Mouse (Mus musculus) adrenal gland, adult (tissue): ENCODE measurements at regions not wholly inside any gene's neighbourhood (a gene's known extent, or its start where the extent isn't known, plus 50 kb on each side); places are given as distances from the start of the nearest gene placed in this dataset.
"Not testable (repeated sequence)": the region's sequence is repeated elsewhere in the genome, so short reads cannot be mapped to it uniquely, and the experiment has no call there.

Experiments used
- DNase-seq, 2 experiments: peaks; one replicate each; pipeline ENCODE4 v3.0.0; 2022 to 2023; ENCODE audit warnings: low spot score in 1 of 2; ENCODE audit not compliant: inconsistent age in 2 of 2

DNA sequence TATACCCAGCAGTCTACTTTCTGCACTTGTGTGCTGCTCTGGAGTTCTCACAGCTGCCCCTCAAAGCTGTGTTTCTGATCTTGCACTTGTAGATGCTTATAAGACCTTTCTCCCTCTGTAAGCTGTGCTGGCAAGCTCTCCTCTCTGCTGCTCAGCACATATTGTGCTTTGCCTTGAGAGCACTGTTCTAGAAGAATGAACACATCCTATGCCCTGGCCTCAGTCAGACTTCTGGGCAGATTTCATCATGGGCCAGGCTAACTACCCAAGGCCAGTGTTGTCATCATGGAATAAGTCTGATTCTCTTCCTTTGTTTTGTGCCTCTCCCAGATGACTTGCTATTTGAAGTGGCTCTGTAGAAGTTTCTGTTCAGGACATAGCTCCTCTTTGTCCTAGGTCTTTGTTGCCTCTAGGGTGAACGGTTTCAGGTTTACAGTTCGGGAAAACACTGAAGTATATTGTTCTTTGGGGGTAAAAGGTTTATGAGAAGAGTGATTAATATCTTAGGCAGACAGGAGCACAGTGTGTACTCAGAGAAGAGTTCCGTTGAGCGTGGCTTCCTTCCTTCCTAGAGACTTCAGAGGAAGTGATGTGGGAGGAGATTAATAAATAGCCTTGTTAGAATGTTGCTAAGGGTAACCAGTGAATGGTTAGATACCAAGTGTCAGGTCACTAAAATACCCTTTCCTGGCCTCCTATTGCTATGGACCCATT, 70.8 kb downstream of the Pcdh18 start:
- DNase-seq, result peak; percentile 25 to 46

DNA sequence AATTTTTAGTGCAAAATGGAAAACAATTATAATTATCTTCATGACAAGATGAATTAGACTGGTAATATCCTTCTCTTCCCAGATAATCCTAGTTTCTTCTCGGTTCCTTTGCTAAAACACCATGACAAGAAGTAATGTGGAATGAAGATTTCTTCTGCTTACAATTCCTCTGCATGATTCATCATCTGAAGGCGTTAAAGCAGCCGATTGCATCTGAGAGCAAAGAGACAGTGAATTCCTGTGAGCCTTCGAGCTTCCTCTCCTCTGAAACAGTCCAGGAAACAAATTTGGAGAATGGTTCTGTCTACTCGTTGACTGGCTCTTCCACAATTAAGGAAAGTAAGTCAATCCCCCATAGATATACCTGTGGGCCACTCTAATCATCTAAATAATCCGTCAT, 82.2 kb downstream of the Pcdh18 start:
- DNase-seq, result no peak

DNA sequence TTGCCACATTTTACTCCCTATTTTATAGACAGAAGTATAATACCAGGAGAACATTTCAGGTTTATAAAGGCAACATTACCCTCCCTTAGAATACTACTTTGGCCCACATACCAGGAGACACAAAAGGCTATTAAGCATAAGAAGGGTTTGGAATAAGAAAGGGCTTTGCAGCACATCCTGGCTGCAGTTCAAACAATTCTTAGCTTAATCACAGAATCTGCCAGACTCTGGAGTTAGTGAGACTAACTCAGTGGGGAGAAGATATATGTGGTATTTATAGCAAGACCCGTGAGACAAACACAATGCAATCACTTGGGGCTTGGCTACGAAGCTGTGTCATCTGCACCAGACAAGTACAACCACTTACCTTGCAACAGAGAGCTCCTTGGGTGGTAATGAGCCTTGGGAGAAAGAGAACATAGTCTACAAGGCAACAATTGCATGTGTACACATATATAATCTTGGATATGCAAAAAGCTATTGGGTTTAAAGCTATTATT, 84.4 kb downstream of the Pcdh18 start:
- no peak for DNase-seq

DNA sequence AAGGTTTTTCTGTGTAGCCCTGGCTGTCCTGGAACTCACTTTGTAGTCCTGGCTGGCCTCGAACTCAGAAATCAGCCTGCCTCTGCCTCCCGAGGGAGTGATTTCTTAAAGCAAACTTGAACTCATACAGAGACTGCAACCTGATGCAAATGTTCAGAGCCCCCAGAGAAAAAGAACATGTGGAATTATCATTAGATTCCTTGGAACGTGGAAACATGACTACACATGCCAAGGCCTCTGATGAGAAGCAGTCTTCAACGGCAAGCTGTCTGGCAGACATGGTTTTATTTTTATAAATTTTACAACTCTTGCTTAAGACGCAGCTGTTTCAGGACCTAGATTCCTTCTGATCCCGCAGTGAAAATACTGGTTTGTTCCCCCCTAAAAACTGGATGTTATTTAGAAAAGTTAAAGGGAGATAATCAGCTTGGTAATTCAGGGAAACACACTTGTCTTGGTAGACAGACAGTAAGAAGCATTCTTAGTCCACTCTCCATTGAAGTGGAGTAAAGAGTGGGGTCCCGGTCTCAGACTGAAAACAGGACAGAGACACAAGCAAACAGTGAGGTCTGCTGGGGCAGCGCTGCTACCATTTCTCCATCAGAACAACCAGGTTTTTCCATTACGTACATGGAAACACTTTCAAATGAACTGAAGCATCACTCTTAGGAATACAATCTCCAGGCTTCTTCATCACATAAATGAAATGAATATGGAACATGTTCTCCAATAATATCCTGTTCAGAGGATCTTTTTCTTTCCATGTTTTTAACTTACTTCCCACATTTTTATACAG, 89.4 kb downstream of the Pcdh18 start:
- DNase-seq, result no peak

DNA sequence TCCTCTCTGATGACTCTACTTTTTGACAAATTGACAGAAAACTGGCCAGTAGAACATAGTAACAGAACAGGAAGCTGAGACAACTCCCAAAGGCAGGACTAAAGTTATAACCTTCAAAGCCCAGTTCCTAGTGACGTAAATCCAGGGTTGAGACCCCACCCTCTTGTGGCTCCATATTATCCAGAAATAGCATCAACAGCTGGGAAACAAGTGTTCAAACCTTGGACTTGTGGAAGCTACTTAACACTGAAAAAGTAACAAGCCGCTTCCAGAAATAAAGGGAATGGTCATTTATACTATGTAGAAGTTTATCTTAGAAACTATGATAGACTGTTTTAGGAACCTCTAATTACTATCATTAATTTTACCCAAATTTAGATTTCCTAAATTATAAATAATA, 90.6 kb downstream of the Pcdh18 start:
- DNase-seq, result no peak

DNA sequence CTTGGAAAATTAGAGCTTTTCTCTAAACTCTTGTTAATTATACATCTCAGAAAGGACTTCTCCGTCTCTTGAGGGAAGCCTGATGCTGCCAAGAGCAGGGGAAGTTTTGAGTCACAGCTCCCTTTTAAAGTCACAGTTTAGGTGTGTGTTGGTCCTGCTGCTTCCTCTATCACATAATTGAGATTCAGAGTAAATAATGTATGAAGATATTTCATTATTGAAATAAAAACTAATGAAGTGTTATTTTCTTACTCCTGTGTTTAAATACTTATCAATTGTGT, 108.3 kb downstream of the Pcdh18 start:
- no peak for DNase-seq

DNA sequence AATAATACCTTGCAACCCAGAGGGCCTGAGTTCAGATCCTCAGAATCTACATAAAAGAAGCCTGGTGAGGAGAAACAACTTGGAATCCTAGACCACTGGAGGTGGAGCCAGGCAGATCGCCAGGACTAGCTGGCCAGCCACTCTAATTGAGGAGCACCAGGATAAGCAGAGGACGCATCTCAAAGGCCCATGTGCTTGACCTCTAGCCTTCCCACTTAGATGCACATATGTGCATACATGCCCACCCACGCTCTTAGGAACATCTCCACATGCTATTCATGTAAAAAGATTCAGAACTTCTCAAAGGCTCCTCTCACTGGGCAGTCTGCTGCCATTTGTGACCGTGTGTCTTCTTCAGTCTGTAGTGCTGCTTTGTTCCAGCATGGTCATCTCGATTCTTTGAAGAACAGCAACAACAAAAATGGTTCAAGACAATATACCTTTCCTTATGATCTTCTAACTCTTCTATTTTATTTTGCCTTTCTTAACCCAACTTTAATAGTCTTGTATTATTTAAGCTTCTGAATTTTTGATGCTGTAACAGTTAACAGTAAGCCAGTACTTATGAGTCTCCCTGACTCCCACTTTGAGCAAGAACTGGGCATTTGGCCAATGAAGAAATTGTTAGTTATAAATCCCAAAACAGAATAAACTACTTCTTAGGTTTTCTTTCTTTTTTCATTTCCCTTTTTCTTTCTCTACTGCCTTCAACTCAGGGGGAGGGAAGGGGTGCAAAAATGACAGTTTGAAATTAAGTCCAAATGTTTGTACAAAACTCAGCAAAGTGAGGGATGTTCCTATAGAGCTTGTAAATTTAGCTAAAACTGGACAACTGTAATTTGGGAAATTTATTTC, 108.9 kb downstream of the Pcdh18 start:
- DNase-seq, result no peak

DNA sequence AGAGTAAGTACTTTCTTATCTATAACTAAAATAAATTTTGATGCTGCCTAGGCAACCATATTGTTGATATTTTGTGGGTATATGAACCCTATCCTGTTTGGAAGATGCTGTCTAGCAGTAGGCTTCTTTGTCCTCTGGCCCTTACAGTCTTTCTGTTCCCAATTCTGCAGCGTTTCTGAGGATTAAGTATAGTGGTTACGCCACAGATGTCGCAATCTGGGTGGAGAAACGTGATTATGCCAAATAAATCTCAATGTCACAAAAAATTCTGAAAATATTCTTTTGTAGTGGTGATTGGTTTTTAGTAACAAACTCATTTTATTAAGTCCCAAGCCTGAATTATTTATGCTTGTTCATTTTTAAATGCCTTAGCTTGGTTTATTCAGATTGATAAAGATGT, 112.1 kb downstream of the Pcdh18 start:
- no peak for DNase-seq

DNA sequence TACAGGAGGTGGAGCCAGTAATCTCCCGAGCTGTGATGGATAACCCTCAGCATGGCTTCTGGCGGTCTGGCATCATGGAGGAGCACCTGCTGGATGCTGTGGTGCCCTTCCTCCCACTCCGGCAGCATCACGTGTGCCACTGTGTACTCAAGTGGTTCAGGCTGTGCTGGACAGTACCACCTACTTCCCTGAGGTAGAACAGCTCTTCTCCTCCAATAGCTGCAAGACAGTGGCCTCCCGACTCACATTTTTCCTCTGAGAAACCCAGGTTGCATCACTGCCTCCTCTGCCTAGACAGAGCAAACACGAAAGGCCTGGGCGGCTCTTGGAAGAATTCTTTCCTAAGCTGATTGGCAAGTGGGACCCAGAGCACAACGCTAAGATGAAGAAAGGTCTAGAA, 113.3 kb downstream of the Pcdh18 start:
- DNase-seq, result no peak

DNA sequence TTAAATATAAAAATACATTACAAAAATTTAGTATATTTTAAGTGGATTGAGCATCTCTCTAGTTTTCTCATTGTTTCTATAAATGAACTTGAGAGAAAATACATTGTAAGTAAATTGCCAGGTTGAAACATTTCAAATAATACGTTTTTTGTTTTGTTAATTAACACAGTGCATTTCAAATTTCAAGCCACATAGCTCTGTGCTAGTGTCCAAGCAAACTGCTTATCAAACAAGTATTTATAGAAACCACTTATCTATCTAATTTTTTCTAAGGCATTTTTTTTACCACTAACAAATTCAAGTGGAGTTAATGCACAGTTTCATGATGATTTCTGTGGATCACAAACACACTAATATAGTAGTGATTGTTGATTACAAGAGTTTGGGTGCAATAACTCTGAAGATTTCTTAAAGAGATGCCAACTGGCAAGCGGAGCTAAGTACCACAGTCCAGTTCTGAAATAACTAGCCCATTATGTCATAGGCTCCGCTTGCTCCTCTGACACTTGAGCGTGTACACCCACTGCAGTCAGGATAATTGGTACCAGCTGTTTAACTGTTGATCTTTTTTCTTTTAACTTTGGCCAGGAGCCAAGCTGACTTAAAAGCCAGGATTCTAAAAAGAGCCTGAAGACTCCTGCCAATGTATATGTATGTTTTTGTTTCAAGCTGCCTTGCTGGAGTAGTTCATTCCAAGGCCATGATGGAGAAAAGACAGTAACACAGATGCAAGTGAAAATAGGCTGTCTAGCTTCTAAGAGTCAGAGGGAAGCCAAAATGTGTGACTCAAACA, 115.0 kb downstream of the Pcdh18 start:
- peak in 1 of 2 experiments; percentile 32 for DNase-seq

DNA sequence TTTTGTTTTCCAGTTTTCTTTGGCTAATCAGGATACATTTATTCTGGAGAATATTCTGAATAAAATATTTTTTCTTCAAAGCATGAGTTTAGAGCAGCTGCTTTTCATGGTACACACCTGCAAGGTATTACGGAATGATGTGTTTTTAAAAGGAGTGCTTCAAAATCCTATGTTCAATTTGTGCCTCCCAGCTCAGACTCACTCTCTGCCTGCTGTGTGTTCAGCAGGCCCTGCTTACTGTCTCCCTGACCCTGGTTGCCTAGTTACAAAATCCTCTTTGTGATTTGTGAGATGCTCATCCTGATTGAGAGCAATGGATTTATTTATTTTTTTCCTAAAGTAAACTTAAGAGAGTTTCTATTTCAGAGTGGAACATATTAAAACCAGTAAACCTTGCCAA, 115.7 kb downstream of the Pcdh18 start:
- DNase-seq, result no peak

DNA sequence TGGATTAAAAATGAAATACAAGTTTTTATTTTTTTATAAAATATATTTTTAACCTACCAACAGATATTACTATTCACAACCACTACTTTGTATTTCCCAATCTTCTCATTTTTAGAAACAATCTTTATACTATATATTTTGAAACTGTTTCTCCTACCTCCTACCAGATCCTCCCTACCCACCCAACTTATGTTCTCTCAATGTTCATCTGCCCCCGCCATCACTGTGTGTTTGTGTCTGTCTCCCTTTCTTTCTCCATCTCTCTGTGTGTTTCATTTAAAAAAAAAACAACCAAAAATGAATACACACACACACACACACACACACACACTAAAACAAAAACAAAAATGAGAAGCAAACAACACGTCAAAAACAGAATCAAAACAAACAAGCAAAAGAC, 118.5 kb downstream of the Pcdh18 start:
- no peak for DNase-seq

DNA sequence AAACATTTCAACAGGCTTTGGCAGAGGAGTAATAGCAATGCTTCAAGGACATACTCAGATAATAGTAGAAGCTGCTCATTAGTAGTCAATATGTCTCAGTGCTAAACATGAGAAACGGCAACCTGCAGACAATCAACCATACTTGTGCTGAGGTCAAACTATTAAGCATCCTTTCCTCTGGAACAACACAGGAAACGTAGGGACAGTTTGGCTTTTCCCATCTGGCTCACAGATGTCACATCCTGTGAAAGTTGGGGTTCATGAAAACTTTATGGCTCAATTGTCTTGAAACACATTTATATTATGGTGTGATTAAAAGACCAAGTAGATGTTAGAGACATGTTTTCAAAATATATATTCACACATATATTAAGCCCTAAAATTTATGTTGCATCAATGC, 120.4 kb downstream of the Pcdh18 start:
- DNase-seq, result no peak

DNA sequence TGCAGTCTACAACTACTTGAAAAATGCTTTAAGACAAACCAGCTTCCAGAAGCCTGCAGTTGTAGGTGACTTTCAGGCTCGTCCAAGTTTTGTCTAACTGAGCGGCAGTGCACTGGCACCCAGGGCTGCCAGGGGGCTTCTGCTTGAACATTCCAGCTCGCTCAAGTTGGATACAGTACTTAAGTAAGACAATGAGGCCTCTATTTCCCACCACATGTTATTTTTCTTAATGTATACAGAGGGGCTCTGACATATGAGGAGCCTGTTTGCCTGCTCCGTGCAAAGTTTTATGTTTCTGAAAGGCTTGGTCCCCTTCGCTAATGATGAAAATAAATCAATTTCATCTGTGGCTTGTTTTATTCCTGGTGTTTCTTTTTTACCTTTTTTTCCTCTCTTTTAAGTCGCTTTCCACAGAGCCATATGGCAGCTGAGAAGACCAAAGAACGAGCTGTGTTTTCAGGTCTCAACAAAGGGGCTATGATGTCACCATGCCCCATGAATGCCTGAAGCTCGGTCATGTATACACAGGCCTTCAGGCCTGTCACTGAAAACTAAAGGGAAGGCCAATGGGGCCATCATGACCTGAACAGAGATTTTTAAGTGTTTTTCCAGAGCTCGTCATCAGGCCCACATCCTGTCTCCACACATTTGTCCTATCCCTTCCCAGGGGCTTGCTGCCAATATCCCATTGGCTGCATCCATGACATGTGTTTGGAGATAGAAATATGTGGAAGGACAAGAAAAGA, 164.2 kb downstream of the Pcdh18 start:
- DNase-seq, result no peak

DNA sequence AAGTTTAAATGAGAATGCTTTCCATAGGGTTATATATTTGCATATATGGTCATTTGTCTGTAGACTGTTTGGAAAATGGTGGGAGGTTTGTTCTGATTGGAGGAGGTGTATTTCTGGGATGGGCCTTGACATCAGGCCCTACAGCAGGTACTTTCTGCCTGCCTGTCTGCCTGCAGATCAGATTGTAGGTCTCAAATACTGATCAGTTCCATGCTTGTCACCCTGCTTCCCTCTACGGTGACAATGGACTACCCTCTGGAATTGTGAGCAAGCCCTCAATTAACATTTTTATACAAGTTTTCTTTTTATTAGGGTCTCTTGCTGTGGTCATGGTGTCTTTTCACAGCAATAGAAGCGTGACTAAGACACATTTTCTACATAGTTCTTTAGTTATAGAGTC, 166.9 kb downstream of the Pcdh18 start:
- DNase-seq, result no peak

DNA sequence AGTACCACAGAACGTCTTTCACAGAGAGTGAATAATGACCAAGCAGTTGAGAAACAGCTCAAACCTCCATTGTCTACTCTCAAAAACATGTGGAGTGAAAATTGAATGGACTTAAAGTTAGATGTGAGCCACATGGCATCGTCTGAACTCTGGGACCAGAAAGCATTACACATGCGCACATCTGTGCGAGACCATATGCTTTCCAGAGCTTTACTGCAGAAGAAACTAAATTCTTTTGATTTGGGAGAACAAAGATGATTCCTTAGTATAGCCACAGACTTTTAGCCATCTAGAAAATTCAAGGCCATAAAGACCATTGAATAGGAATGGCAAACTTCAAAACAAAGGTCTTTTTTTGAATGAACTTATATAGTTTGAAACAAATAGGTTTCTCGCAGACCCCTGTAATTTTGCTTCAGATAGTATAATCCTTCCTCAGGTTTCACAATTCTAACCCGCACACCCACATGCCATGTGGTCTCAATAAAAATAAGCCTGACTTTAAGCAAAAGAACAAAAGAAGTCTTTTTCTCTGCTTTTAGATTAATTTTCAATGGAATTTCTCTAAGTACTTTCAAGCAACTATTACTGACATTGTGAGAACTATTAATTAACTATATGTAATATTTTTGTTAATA, 170.5 kb downstream of the Pcdh18 start:
- DNase-seq, result no peak

DNA sequence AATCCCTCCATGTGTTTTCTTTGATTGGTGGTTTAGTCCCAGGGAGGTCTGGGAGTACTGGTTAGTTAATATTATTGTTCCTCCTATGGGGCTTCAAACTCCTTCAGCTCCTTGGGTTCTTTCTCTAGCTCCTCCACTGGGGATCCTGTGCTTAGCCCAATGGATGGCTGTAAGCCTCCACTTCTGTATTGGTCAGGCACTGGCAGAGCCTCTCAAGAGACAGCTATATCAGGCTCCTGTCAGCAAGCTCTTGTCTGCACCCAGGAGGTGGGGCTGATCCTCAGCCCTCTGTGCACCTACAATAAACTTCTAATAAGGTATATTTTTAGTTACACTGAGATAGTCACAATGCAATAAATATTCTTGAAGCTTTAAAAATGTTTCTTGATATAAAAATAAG, 171.2 kb downstream of the Pcdh18 start:
- not testable (repeated sequence) for DNase-seq

DNA sequence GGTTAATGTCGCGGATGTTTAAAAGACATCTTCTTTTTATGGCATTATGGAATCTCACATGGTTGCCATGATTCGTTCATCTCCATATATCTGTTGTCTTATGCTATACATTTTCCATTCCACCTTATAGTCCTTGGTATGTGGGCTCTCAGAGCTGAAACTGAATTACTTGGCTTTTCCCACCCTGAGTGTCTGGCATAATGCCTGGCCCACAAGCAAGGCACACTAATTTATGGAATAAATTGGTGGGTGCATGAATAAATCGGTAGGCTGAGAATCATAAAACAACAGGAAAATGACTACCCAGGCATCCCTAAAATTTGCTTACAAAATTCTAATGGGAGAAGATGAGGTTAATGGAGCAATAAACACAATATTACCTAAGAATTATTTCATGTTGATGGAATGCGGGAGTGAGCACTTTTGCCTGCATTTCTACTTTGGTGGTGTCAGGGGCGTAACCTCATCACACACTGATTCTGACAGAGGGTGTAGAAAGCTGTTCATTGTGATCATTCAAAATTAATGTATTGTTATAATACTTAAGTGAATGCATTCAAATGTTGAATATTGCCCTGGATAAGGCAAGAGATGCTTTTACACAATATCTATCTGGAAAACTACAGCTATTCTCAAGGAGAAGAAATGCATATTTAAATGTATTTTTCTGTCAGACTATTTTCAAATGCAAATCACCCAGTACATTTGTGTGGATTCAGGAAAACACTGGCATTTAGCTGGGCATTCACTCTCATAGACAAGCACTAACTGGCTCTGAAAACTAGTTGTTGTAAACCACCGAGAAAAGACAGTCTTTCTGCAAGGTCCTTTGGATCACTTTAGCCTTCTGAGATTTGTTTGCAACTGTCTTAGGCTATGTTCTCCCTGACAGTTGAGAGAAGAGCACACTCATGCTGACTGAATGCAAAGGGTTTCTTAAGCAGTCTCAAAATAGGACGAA, 190.1 kb downstream of the Pcdh18 start:
- no peak for DNase-seq

DNA sequence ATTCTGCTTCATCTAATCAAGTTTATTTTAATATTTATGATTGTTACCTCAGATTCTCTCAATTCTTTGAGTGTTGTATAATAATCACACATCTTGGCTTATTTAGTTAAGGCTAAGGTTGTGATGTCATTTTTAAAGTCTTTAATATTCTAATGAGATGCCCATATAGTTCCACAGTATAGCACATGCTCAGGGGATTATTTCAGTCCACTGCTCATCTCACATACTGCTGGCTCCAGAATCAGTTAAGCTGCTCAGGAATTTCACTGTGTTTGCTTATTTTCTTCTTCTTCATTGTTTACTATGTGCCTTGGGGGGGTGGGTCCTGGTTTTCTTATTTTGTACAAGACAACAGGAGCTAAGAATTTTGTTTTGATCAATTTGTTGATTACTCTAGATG, 229.5 kb downstream of the Pcdh18 start:
- DNase-seq, result no peak
